27 mouse cellular contexts compared by ENCODE assay signal in the genomic region with DNA sequence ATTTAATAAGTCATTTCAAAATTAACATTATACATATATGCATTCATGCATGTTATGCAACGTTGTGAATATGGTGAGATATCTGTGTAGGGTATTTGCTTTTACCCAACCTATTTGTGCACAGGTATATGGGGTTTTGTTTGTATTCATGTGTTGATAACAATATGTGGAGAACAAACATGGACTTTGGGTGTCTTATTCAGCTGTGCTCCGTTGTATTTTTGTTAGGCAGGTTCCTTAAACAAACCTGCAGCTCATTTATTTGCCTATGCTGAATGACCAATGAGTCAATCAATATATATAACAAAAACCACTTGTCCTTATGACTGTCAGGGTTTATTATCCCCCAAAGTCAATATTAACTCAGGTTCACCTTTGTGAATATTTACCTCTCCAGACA. TPM values are rescaled to one million over a fixed set of nuclear protein-coding genes. Genes with fewer than 3 reads are reported as not detected.
"Had no signal": no experiment of that assay in that cellular context is flagged by ENCODE, and none has a peak within 500 bp of the region (broad histone marks: within the 10 kb centered on the region; RNA-seq: fewer than 3 reads in every experiment).

No protein-coding gene starts in this region.

- H3K4me3 ChIP-seq: gastrocnemius, adult 2 months; heart, embryonic 13.5 days; heart, embryonic 15.5 days; hindbrain, embryonic 13.5 days; hindbrain, embryonic 15.5 days; kidney, embryonic 15.5 days; limb, embryonic 13.5 days; limb, embryonic 15.5 days had no signal

- H3K4me2 ChIP-seq: heart, embryonic 11.5 days; heart, embryonic 13.5 days; heart, embryonic 15.5 days; hindbrain, embryonic 13.5 days; hindbrain, embryonic 15.5 days; kidney, embryonic 15.5 days; limb, embryonic 13.5 days; limb, embryonic 15.5 days had no signal

- H3K4me1 ChIP-seq: heart, embryonic 13.5 days; heart, embryonic 15.5 days; hindbrain, embryonic 13.5 days; hindbrain, embryonic 15.5 days; kidney, embryonic 15.5 days; limb, embryonic 13.5 days; limb, embryonic 15.5 days had no signal

- H3K27me3 ChIP-seq: heart, embryonic 13.5 days; heart, embryonic 15.5 days; hindbrain, embryonic 13.5 days; hindbrain, embryonic 15.5 days; kidney, embryonic 15.5 days; limb, embryonic 13.5 days; limb, embryonic 15.5 days had no signal

- DNase-seq: gastrocnemius, adult 2 months; gastrocnemius, postnatal 10 days; gastrocnemius, postnatal 25 days; heart, adult 18-20 months; heart, postnatal 14 days; heart, postnatal 36 days; kidney, adult 11 months; kidney, adult 2 months; kidney, adult 9 months; kidney, postnatal 14 days; kidney, postnatal 36 days; layer of hippocampus, adult 9-11 months; layer of hippocampus, postnatal 36 days; left cerebral cortex, postnatal 4 days had no signal

- ATAC-seq: hindbrain, postnatal 0 days had no signal

- H3K36me3 ChIP-seq: heart, embryonic 13.5 days; heart, embryonic 15.5 days; hindbrain, embryonic 13.5 days; hindbrain, embryonic 15.5 days; kidney, embryonic 15.5 days; limb, embryonic 13.5 days; limb, embryonic 15.5 days had no signal

- H3K27ac ChIP-seq: gastrocnemius, adult 2 months; heart, embryonic 13.5 days; heart, embryonic 15.5 days; hindbrain, embryonic 13.5 days; hindbrain, embryonic 15.5 days; hindbrain, postnatal 0 days; kidney, embryonic 15.5 days; kidney, postnatal 0 days; limb, embryonic 13.5 days; limb, embryonic 15.5 days had no signal

- H3K9me3 ChIP-seq: heart, embryonic 13.5 days; heart, embryonic 15.5 days; hindbrain, embryonic 13.5 days; hindbrain, embryonic 15.5 days; kidney, embryonic 15.5 days; limb, embryonic 13.5 days; limb, embryonic 15.5 days had no signal

- H3K9ac ChIP-seq: heart, embryonic 13.5 days; heart, embryonic 15.5 days; hindbrain, embryonic 13.5 days; hindbrain, embryonic 15.5 days; kidney, embryonic 15.5 days; limb, embryonic 13.5 days; limb, embryonic 15.5 days had no signal

RNA-seq across cellular contexts. Expression of a gene that starts 15.2 kb away (rescaled TPM):
- polyA plus RNA-seq: heart, embryonic 15.5 days; heart, postnatal 0 days; kidney, postnatal 0 days; limb, embryonic 11.5 days; limb, embryonic 15.5 days; liver, adult 2 months had no signal
